In genomic region chr17:65625563-65625962, GRCm38 (mm10) we compare ENCODE assay signal across 17 mouse cellular contexts. TPM values are rescaled to one million over a fixed set of nuclear protein-coding genes. Genes with fewer than 3 reads are reported as not detected.
DNase-seq lines count a peak whose midpoint lies in the region.
"Had no signal": no experiment of that assay in that cellular context is flagged by ENCODE, and none has a peak within 500 bp of the region (broad histone marks: within the 10 kb centered on the region; RNA-seq: fewer than 3 reads in every experiment).

No protein-coding gene starts in this region.

- DNase-seq in heart, adult 11 months, result peak; percentile 41
- no peak for DNase-seq in heart, adult 8-10 months (ENCODE audit: low spot score)
- DNase-seq in thymus, postnatal 0 days (ENCODE audit: low spot score), result peak; percentile 50
- no peak for DNase-seq in thymus, postnatal 10 days (ENCODE audit: low spot score in 2 of 2)
- peak; percentile 43 for DNase-seq in brain, adult 2 months (ENCODE audit: low read depth, low spot score)
- no peak for DNase-seq in left cerebral cortex, adult 8-10 months (ENCODE audit: low spot score in 2 of 2)
- DNase-seq: adrenal gland, adult 2 months; adrenal gland, postnatal 10 days; adrenal gland, postnatal 25 days; cerebellum, adult 11-12 months; cerebellum, adult 2 months; cerebellum, adult 9-10 months; cerebellum, postnatal 10 days; cerebellum, postnatal 25 days had no signal

RNA-seq across cellular contexts. Expression of gene Vapa, which starts 12.2 kb away (rescaled TPM):
- 10 to 100 TPM; 67.8 to 79.9 (median 75.9) TPM for total RNA-seq in heart, adult 8-10 months (2022)
- polyA plus RNA-seq in thymus, postnatal 0 days (2015; fragmentation: Nextera tagmentation; extraction: Ambion mirVana), result 199 and 209 TPM in 2 replicates
- total RNA-seq in left cerebral cortex, adult 8-10 months (2022), result 100 to 1,000 TPM; 127 to 162 (median 147) TPM

RNA-seq across cellular contexts. Expression of gene Txndc2, which starts 16.4 kb away (rescaled TPM):
- under 1 TPM in 2 of 4 experiments, not detected in 2; 0.12 to 0.16 TPM for total RNA-seq in heart, adult 8-10 months (2022)
- 0.12 and 0.22 TPM in 2 replicates for polyA plus RNA-seq in thymus, postnatal 0 days (2015; fragmentation: Nextera tagmentation; extraction: Ambion mirVana)
- under 1 TPM in 1 of 4 experiments, not detected in 3; 0.25 TPM for total RNA-seq in left cerebral cortex, adult 8-10 months (2022)
- total RNA-seq: MEL had no signal
- polyA plus RNA-seq: cortical plate, adult 2 months; embryonic facial prominence, embryonic 14.5 days had no signal

Comparison
In these comparisons a context has a peak if more than half of its experiments do, and no peak if none do; other contexts are left out.
1. DNase-seq: peak in heart, adult 11 months (single experiment), thymus, postnatal 0 days (single experiment) and brain, adult 2 months (single experiment); none in heart, adult 8-10 months (single experiment), thymus, postnatal 10 days (0 of 2) and left cerebral cortex, adult 8-10 months (0 of 2).